Mouse (Mus musculus) hindbrain, postnatal 0 days (tissue): ENCODE results near the gene Fpr3. TPM values are rescaled to one million over a fixed set of nuclear protein-coding genes. Genes with fewer than 3 reads are reported as not detected.
"Not testable (repeated sequence)": the region's sequence is repeated elsewhere in the genome, so short reads cannot be mapped to it uniquely, and the experiment has no call there.

ENCODE experiments used
- ATAC-seq: fragments of 200-750 bp; cut with Nextera tagmentation; 2 replicates; pipeline ENCODE4 v1.8.0; 2017; ENCODE audit warnings: mild to moderate bottlenecking, moderate TSS enrichment, moderate library complexity
- DNase-seq: peaks from one replicate; pipeline ENCODE4 v3.0.0-alpha.2; 2015; ENCODE audit warnings: low spot score
- H3K27ac ChIP-seq: fragments of 300-500 bp; sonication (generic); 2 replicates; pipeline ENCODE4 v1.5.1; 2014; ENCODE audit warnings: mild to moderate bottlenecking
- H3K27me3 ChIP-seq: fragments of 300-500 bp; sonication (generic); 2 replicates; pipeline ENCODE4 v1.6.1; 2014; ENCODE audit warnings: low read length, mixed read lengths; ENCODE audit not compliant: insufficient read depth
- H3K36me3 ChIP-seq: fragments of 300-500 bp; sonication (generic); 2 replicates; pipeline ENCODE4 v1.6.1; 2014; ENCODE audit warnings: low read length, mixed read lengths; ENCODE audit not compliant: insufficient read depth
- H3K4me1 ChIP-seq: fragments of 300-500 bp; sonication (generic); 2 replicates; pipeline ENCODE4 v1.6.1; 2014; ENCODE audit warnings: antibody characterized with exemption, low read length, mixed read lengths; ENCODE audit not compliant: insufficient read depth
- H3K4me2 ChIP-seq: fragments of 300-500 bp; sonication (generic); 2 replicates; pipeline ENCODE4 v1.6.1; 2014; ENCODE audit warnings: low read depth, mild to moderate bottlenecking, low read length, moderate library complexity, mixed read lengths
- H3K4me3 ChIP-seq: fragments of 300-500 bp; sonication (generic); 2 replicates; pipeline ENCODE4 v1.5.1; 2014; ENCODE audit warnings: low read length
- H3K9ac ChIP-seq: fragments of 300-500 bp; sonication (generic); replicated peaks from 2 replicates; pipeline ENCODE4 v1.6.1; 2014; ENCODE audit warnings: mild to moderate bottlenecking, low read length, moderate library complexity, mixed read lengths
- H3K9me3 ChIP-seq: fragments of 300-500 bp; sonication (generic); 2 replicates; pipeline ENCODE4 v1.6.1; 2016; ENCODE audit warnings: low read length, mixed read lengths
- CTCF ChIP-seq: IDR thresholded peaks from 2 replicates; pipeline ENCODE4 v1.5.1; 2016; ENCODE audit warnings: antibody characterized with exemption, control low read depth, low read depth
- WGBS: fragments of 180-500 bp; shearing (Covaris S2); extraction: QIAGEN DNeasy Blood & Tissue Kit; methylation state at CpG from one replicate; pipeline ENCODE4 v1.1.7; 2014; 5-methylcytosine and 5-hydroxymethylcytosine counted together
- polyA plus RNA-seq: library from polyadenylated mRNA; unstranded; fragments of >200 nt; fragmentation: Nextera tagmentation; extraction: Ambion mirVana; gene quantifications from 2 replicates; pipeline ENCODE4 v1.2.1, GENCODE M21; 2015
- total RNA-seq: library from RNA; depleted of rRNA; stranded (reverse); fragments of >200 nt; gene quantifications from 2 replicates; pipeline ENCODE4 v1.2.3, GENCODE M21; 2014; rRNA removed

Fpr3 gene
- total and polyA plus RNA-seq, 2 experiments from 2014 or later = not detected

GRCm38 (mm10) chr17:17909636-17910421 lies 22.2 kb downstream of the Fpr3 start:
- peak; percentile 95 for DNase-seq
- H3K4me2 ChIP-seq = peak overlapping the region; percentile 67
- H3K27ac ChIP-seq = peak overlapping the region; percentile 79
- H3K4me1 ChIP-seq = no peaks in the 10 kb centered on the region; the same call in 1 of the 2 replicates
- H3K9ac ChIP-seq = peak overlapping the region; percentile 67
- WGBS = 19% methylated on average over 51 of the region's 51 CpGs
- no peaks in the 10 kb centered on the region for H3K9me3 ChIP-seq
- no peaks in the 10 kb centered on the region for H3K36me3 ChIP-seq
- ATAC-seq = peak; percentile 100
- H3K4me3 ChIP-seq = peak overlapping the region; percentile 49
- H3K27me3 ChIP-seq = no peaks in the 10 kb centered on the region
- TF ChIP-seq CTCF = no peak

DNA sequence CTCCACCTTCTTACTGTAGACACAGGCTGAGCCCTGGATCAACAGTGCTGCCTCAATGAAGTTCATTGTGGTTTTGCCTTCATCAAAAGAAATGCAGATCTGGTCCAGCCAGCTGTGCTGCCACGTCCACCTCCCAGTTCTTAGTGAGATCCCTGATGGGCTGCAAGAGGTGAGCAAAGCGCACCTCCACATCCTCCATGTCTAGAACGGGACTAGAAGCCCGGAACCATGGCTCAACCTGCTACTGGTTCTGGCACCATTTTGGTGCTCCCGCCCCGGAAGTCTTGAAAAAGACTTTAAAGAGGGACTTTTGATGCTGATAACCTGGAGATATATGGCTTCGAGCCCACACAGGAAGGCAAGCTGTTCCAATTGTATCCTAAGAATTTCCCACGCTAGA lies 25.0 kb downstream of the Fpr3 start:
- H3K4me3 ChIP-seq, H3K4me1 ChIP-seq, H3K9me3 ChIP-seq, ATAC-seq, H3K27ac ChIP-seq, DNase-seq, H3K4me2 ChIP-seq, H3K27me3 ChIP-seq, H3K36me3 ChIP-seq, H3K9ac ChIP-seq: not testable (repeated sequence)
- 90% methylated on average over 8 of the region's 8 CpGs for WGBS

GRCm38 (mm10) chr17:17917376-17917775 lies 29.7 kb downstream of the Fpr3 start:
- ATAC-seq = no peak
- Histone ChIP-seq H3K4me2 (no peak overlapping the region), H3K4me1 (no peaks in the 10 kb centered on the region), H3K4me3 (no peak overlapping the region), H3K9me3 (no peaks in the 10 kb centered on the region), H3K36me3 (no peaks in the 10 kb centered on the region), H3K27ac (no peak overlapping the region), H3K27me3 (no peaks in the 10 kb centered on the region), H3K9ac (no peak overlapping the region)
- no peak for DNase-seq
- 96% methylated on average over 1 of the region's 1 CpGs for WGBS
- no peak for TF ChIP-seq CTCF

- H3K9ac ChIP-seq = no peak overlapping the region
- H3K4me3 ChIP-seq = no peak overlapping the region
- no peaks in the 10 kb centered on the region for H3K4me1 ChIP-seq
- no peak for TF ChIP-seq CTCF
- no peaks in the 10 kb centered on the region for H3K27me3 ChIP-seq
- ATAC-seq = no peak
- no peak overlapping the region for H3K27ac ChIP-seq
- H3K36me3 ChIP-seq = no peaks in the 10 kb centered on the region
- H3K9me3 ChIP-seq = no peaks in the 10 kb centered on the region
- H3K4me2 ChIP-seq = no peak overlapping the region
- DNase-seq = no peak
Measured at GRCm38 (mm10) chr17:17917782-17918181, 30.1 kb downstream of the Fpr3 start.

- Histone ChIP-seq H3K27ac (no peak overlapping the region), H3K27me3 (no peaks in the 10 kb centered on the region), H3K4me1 (no peaks in the 10 kb centered on the region), H3K4me3 (no peak overlapping the region), H3K9me3 (0 out of 2 replicates have a peak, but pooled peaks cover 4% of the 10 kb centered on the region), H3K9ac (no peak overlapping the region), H3K4me2 (no peak overlapping the region), H3K36me3 (no peaks in the 10 kb centered on the region)
- peak; percentile 12; the same call in 1 of the 2 replicates for TF ChIP-seq CTCF
- DNase-seq = no peak
- 26% methylated on average over 1 of the region's 1 CpGs for WGBS
- ATAC-seq = no peak
Measured at GRCm38 (mm10) chr17:17973443-17973842, 85.8 kb downstream of the Fpr3 start.

- 81% methylated on average over 2 of the region's 2 CpGs for WGBS
- H3K4me2 ChIP-seq, H3K4me3 ChIP-seq, H3K9ac ChIP-seq, H3K36me3 ChIP-seq, H3K27ac ChIP-seq, ATAC-seq, DNase-seq, H3K4me1 ChIP-seq, H3K27me3 ChIP-seq, H3K9me3 ChIP-seq: not testable (repeated sequence)
Measured at GRCm38 (mm10) chr17:17981232-17981631, 93.6 kb downstream of the Fpr3 start.

DNA sequence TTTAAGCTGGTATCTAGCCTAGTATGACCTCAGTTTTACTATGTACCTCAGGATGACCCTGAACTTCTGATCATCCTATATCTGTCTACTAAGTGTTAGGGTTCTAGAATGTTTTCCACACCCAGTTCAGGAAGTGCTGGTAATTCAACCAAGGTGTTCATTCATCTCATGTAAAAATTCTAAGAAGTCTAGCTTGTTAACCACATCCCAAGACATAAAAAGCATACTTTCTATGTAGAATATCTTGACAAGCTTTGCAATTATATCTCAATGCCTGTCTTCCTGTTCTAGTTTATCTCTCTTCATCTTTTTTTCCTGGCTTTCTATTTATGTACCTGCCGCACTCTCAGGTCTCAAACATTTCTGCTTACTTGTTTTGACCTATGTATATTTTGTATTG lies 117.1 kb downstream of the Fpr3 start:
- Histone ChIP-seq H3K4me2 (no peak overlapping the region), H3K27ac (no peak overlapping the region), H3K4me1 (no peaks in the 10 kb centered on the region), H3K27me3 (no peaks in the 10 kb centered on the region), H3K9ac (no peak overlapping the region), H3K9me3 (no peaks in the 10 kb centered on the region), H3K4me3 (no peak overlapping the region), H3K36me3 (no peaks in the 10 kb centered on the region)
- 94% methylated on average over 1 of the region's 1 CpGs for WGBS
- no peak for DNase-seq
- ATAC-seq = no peak
- TF ChIP-seq CTCF = no peak

Other genes with a start within 250 kb of the Fpr3 start
- gene Vmn2r90, start 184.1 kb upstream of the Fpr3 start, total RNA-seq = not detected in 2 replicates
- not detected in 2 replicates for gene Vmn2r90, start 184.1 kb upstream of the Fpr3 start, polyA plus RNA-seq
- gene Spaca6, start 60.7 kb upstream of the Fpr3 start, total RNA-seq = 22.8 and 29.8 TPM in 2 replicates
- gene Spaca6, start 60.7 kb upstream of the Fpr3 start, polyA plus RNA-seq = 18.4 and 18.7 TPM in 2 replicates
- 0.07 and 1.4 TPM in 2 replicates for gene Has1, start 32.6 kb upstream of the Fpr3 start, total RNA-seq
- 1.1 and 1.2 TPM in 2 replicates for gene Has1, start 32.6 kb upstream of the Fpr3 start, polyA plus RNA-seq
- gene Fpr1, start 3.9 kb upstream of the Fpr3 start, total RNA-seq = not detected in 2 replicates
- not detected in 2 replicates for gene Fpr1, start 3.9 kb upstream of the Fpr3 start, polyA plus RNA-seq
- gene Fpr2, start within 50 bp of the Fpr3 start, total RNA-seq = 1.5 TPM in 1 of 2 replicates, not detected in the other
- 0.32 and 0.41 TPM in 2 replicates for gene Fpr2, start within 50 bp of the Fpr3 start, polyA plus RNA-seq
- gene Fpr-rs4, start 133.9 kb downstream of the Fpr3 start, total RNA-seq = not detected in 2 replicates
- gene Fpr-rs4, start 133.9 kb downstream of the Fpr3 start, polyA plus RNA-seq = not detected in 2 replicates
- gene Vmn2r124, start 161.6 kb downstream of the Fpr3 start, total RNA-seq = not detected in 2 replicates
- not detected in 2 replicates for gene Vmn2r124, start 161.6 kb downstream of the Fpr3 start, polyA plus RNA-seq
- gene Vmn2r91, start 197.2 kb downstream of the Fpr3 start, total RNA-seq = not detected in 2 replicates
- not detected in 2 replicates for gene Vmn2r91, start 197.2 kb downstream of the Fpr3 start, polyA plus RNA-seq